Mouse (Mus musculus) stomach, postnatal 0 days (tissue): ENCODE measurements around the gene AI182371. TPM values are rescaled to one million over a fixed set of nuclear protein-coding genes. Genes with fewer than 3 reads are reported as not detected.
A peak's percentile ranks its signal among the peaks of the same experiment; 100 is the strongest.

Source experiments
- ATAC-seq: fragments of 200-750 bp; cut with Nextera tagmentation; 2 replicates; pipeline ENCODE4 v1.8.0; 2017; ENCODE audit not compliant: low FRiP score, low TSS enrichment
- DNase-seq: peaks from one replicate; pipeline ENCODE4 v3.0.0-alpha.2; 2016; ENCODE audit warnings: low spot score
- H3K27ac ChIP-seq: fragments of 300-500 bp; sonication (generic); replicated peaks from 2 replicates; pipeline ENCODE4 v1.5.1; 2014; ENCODE audit warnings: mild to moderate bottlenecking, control low read depth
- H3K27me3 ChIP-seq: fragments of 300-500 bp; sonication (generic); 2 replicates; pipeline ENCODE4 v1.6.1; 2014; ENCODE audit warnings: low read length; ENCODE audit not compliant: control insufficient read depth, insufficient read depth
- H3K36me3 ChIP-seq: fragments of 300-500 bp; sonication (generic); 2 replicates; pipeline ENCODE4 v1.6.1; 2014; ENCODE audit warnings: low read length, mixed read lengths; ENCODE audit not compliant: control insufficient read depth, insufficient read depth
- H3K4me1 ChIP-seq: fragments of 300-500 bp; sonication (generic); replicated peaks from 2 replicates; pipeline ENCODE4 v1.6.1; 2014; ENCODE audit warnings: antibody characterized with exemption; ENCODE audit not compliant: control insufficient read depth, insufficient read depth
- H3K4me2 ChIP-seq: fragments of 300-500 bp; sonication (generic); replicated peaks from 2 replicates; pipeline ENCODE4 v1.6.1; 2014; ENCODE audit warnings: low read depth, mild to moderate bottlenecking, control low read depth, moderate library complexity
- H3K4me3 ChIP-seq: fragments of 300-500 bp; sonication (generic); 2 replicates; pipeline ENCODE4 v1.5.1; 2014; ENCODE audit warnings: low read depth, low read length, control low read depth
- H3K9ac ChIP-seq: fragments of 300-500 bp; sonication (generic); 2 replicates; pipeline ENCODE4 v1.6.1; 2014; ENCODE audit warnings: mild to moderate bottlenecking, low read length, control low read depth, mixed read lengths
- H3K9me3 ChIP-seq: fragments of 300-500 bp; sonication (generic); 2 replicates; pipeline ENCODE4 v1.6.1; 2016; ENCODE audit warnings: low read length; ENCODE audit not compliant: control insufficient read depth
- CTCF ChIP-seq: IDR thresholded peaks from 2 replicates; pipeline ENCODE4 v1.5.1; 2016; ENCODE audit warnings: antibody characterized with exemption, low read depth, mild to moderate bottlenecking, moderate library complexity
- EP300 ChIP-seq: optimal IDR thresholded peaks from 2 replicates; pipeline ENCODE3; 2016; ENCODE audit warnings: antibody characterized with exemption
- WGBS: fragments of 180-500 bp; shearing (Covaris S2); extraction: QIAGEN DNeasy Blood & Tissue Kit; methylation state at CpG from one replicate; pipeline ENCODE4 v1.1.7; 2014; 5-methylcytosine and 5-hydroxymethylcytosine counted together
- polyA plus RNA-seq: library from polyadenylated mRNA; unstranded; fragments of >200 nt; fragmentation: Nextera tagmentation; extraction: Ambion mirVana; gene quantifications from 2 replicates; pipeline ENCODE4 v1.2.1, GENCODE M21; 2015

The AI182371 gene
- polyA plus RNA-seq, 1 experiment from 2014 or later, result 0.15 TPM

GRCm38 (mm10) chr2:35108712-35109111, 7.4 kb upstream of the AI182371 start:
- H3K4me2 ChIP-seq, result peak overlapping the region; percentile 74
- ATAC-seq, result peak; percentile 22; the same call in 1 of the 2 replicates
- peak; percentile 78 for TF ChIP-seq CTCF
- TF ChIP-seq EP300, result no peak
- DNase-seq, result peak; percentile 51
- H3K36me3 ChIP-seq, result no peaks in the 10 kb centered on the region
- H3K27ac ChIP-seq, result peak overlapping the region; percentile 92
- WGBS, result 25% methylated on average over 3 of the region's 3 CpGs
- H3K9ac ChIP-seq, result peak overlapping the region; percentile 77
- no peaks in the 10 kb centered on the region for H3K27me3 ChIP-seq
- H3K4me3 ChIP-seq, result peak overlapping the region; percentile 83
- H3K9me3 ChIP-seq, result no peaks in the 10 kb centered on the region
- H3K4me1 ChIP-seq, result no peaks in the 10 kb centered on the region

GRCm38 (mm10) chr2:35107984-35108635, 6.8 kb upstream of the AI182371 start:
- Histone ChIP-seq H3K4me2 (no peak overlapping the region), H3K27ac (no peak overlapping the region), H3K27me3 (no peaks in the 10 kb centered on the region), H3K9me3 (no peaks in the 10 kb centered on the region), H3K36me3 (no peaks in the 10 kb centered on the region), H3K9ac (no peak overlapping the region), H3K4me3 (no peak overlapping the region), H3K4me1 (no peaks in the 10 kb centered on the region)
- DNase-seq, result peak; percentile 27
- WGBS, result 42% methylated on average over 5 of the region's 5 CpGs
- ATAC-seq, result no peak
- TF ChIP-seq EP300 (no peak), CTCF (peak; percentile 73)

- no peaks in the 10 kb centered on the region for H3K4me1 ChIP-seq
- H3K4me2 ChIP-seq, result no peak overlapping the region
- DNase-seq (no peak), ATAC-seq (no peak)
- no peak overlapping the region for H3K27ac ChIP-seq
- no peaks in the 10 kb centered on the region for H3K36me3 ChIP-seq
- H3K9ac ChIP-seq, result no peak overlapping the region
- no peak overlapping the region for H3K4me3 ChIP-seq
- WGBS, result 53% methylated on average over 3 of the region's 3 CpGs
- H3K9me3 ChIP-seq, result no peaks in the 10 kb centered on the region
- TF ChIP-seq CTCF (no peak), EP300 (no peak)
- H3K27me3 ChIP-seq, result no peaks in the 10 kb centered on the region
These were observed 3.5 kb upstream of the AI182371 start for GRCm38 (mm10) chr2:35104843-35105242.

GRCm38 (mm10) chr2:35103558-35103957, 2.2 kb upstream of the AI182371 start:
- DNase-seq, result no peak
- no peak overlapping the region for H3K27ac ChIP-seq
- no peaks in the 10 kb centered on the region for H3K9me3 ChIP-seq
- no peaks in the 10 kb centered on the region for H3K36me3 ChIP-seq
- H3K4me1 ChIP-seq, result no peaks in the 10 kb centered on the region
- H3K4me3 ChIP-seq, result no peak overlapping the region
- H3K4me2 ChIP-seq, result no peak overlapping the region
- ATAC-seq, result no peak
- WGBS, result 58% methylated on average over 5 of the region's 5 CpGs
- TF ChIP-seq EP300 (no peak), CTCF (no peak)
- H3K27me3 ChIP-seq, result no peaks in the 10 kb centered on the region
- H3K9ac ChIP-seq, result no peak overlapping the region

GRCm38 (mm10) chr2:35102777-35103176, 1.4 kb upstream of the AI182371 start:
- no peak for DNase-seq
- Histone ChIP-seq H3K4me3 (no peak overlapping the region), H3K4me2 (no peak overlapping the region), H3K9me3 (no peaks in the 10 kb centered on the region), H3K36me3 (no peaks in the 10 kb centered on the region), H3K27me3 (no peaks in the 10 kb centered on the region), H3K27ac (no peak overlapping the region), H3K4me1 (no peaks in the 10 kb centered on the region), H3K9ac (no peak overlapping the region)
- no peak for TF ChIP-seq CTCF
- no peak for TF ChIP-seq EP300
- no peak for ATAC-seq

GRCm38 (mm10) chr2:35100529-35100928, 814 bp downstream of the AI182371 start:
- Histone ChIP-seq H3K4me3 (no peak overlapping the region), H3K36me3 (no peaks in the 10 kb centered on the region), H3K27ac (no peak overlapping the region), H3K27me3 (no peaks in the 10 kb centered on the region), H3K4me1 (no peaks in the 10 kb centered on the region), H3K9me3 (no peaks in the 10 kb centered on the region), H3K9ac (no peak overlapping the region), H3K4me2 (no peak overlapping the region)
- ATAC-seq (no peak), DNase-seq (no peak)
- no peak for TF ChIP-seq EP300
- TF ChIP-seq CTCF, result no peak
- WGBS, result 65% methylated on average over 6 of the region's 6 CpGs
